Mouse (Mus musculus): ENCODE data around the gene Vcp. TPM values are rescaled to one million over a fixed set of nuclear protein-coding genes. Genes with fewer than 3 reads are reported as not detected.
A peak's percentile ranks its signal among the peaks of the same experiment; 100 is the strongest.

Gene Vcp
- total and polyA plus RNA-seq, 3 experiments = 200 to 462 (median 237) TPM

DNA sequence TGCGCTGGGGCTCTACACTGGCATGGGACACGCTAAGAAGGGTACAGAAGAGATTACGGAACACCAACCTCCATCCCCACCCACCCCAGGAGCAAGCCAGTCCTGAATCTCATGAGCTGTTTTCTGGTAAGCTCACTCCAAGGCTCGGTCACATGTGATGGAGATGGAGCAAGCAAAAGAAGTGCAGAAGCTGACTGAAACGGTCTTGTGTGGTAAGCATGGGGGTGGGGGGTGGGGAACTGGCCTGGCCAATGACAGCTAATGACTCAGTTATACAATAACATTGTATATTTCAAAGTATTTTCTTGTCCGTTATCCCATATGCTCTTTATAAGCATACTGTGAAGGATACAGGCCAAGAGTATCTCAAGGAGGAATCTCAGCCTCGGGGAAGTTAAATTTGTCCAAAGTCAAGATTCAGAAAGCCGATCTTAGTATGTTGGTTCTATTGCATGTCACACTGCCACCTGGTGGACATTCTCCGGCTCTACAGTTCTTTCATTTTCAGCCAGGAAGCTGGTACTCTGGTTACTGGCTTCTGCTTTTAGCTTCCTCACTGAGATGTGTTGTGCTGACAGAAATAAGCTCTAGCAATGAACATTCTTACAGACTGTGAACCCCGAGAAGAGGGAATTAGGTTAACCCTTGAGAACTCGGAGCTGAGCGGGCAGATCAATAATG lies 35.1 kb downstream of the Vcp start:
- H3K27me3 ChIP-seq (replicated peaks) = no peaks in the 10 kb centered on the region
- no peaks in the 10 kb centered on the region for H3K9me3 ChIP-seq (replicated peaks; ENCODE audit: low read length)
- peak overlapping the region; percentile 19; the same call in 1 of the 2 replicates for H3K4me2 ChIP-seq (ENCODE audit: insufficient read depth, low read depth, poor library complexity, severe bottlenecking)
- dilution Hi-C loops (cut with MboI; ENCODE audit: extremely low pct_ligation_motif_present, extremely low pct_unique_long_range_greater_than_20kb, low sequenced_read_pairs) = no loop called here
- H3K79me2 ChIP-seq (replicated peaks; ENCODE audit: control insufficient read depth, extremely low read depth, insufficient read depth, poor library complexity, severe bottlenecking) = no peaks in the 10 kb centered on the region
- peaks cover 0 to 12% of the 10 kb centered on the region in 2 experiments for H3K36me3 ChIP-seq (replicated peaks in 1 of 2; ENCODE audit: control insufficient read depth in 1 of 2, insufficient read depth in 1 of 2, low read length in 1 of 2)
- in situ Hi-C loops (cut with MboI; ENCODE audit: low pct_ligation_motif_present, low pct_unique_long_range_greater_than_20kb, low sequenced_read_pairs) = no loop called here
- peak; percentile 87 for DNase-seq (ENCODE audit: extremely low read depth)
- no peak overlapping the region for H3K4me3 ChIP-seq (replicated peaks in 1 of 3; ENCODE audit: low read depth in 2 of 3, low read length in 2 of 3, poor library complexity in 1 of 3)
- no peak overlapping the region for H3K9ac ChIP-seq (ENCODE audit: insufficient read depth, low read depth)
- no peak overlapping the region for H3K27ac ChIP-seq (ENCODE audit: insufficient read depth, low read depth)
- TF ChIP-seq BHLHE40 (IDR thresholded peaks at IDR 0.05; ENCODE audit: low read depth, low read length) = no peak
- peak; percentile 73 for TF ChIP-seq SMC3 (IDR thresholded peaks at IDR 0.05; ENCODE audit: low read depth, low read length)
- TF ChIP-seq E2F4 (IDR thresholded peaks at IDR 0.05; ENCODE audit: insufficient replicate concordance, low read depth, low read length) = 0 out of 2 replicates have a peak, but pooled peaks have one; percentile 44
- TF ChIP-seq ELF1 (IDR thresholded peaks at IDR 0.05; ENCODE audit: low read depth, low read length) = peak; percentile 56; the same call in 1 of the 2 replicates
- TF ChIP-seq MXI1 (IDR thresholded peaks at IDR 0.05; ENCODE audit: low read depth, low read length) = no peak
- TF ChIP-seq CTCF (conservative IDR thresholded peaks at IDR 0.05 in 1 of 2, IDR thresholded peaks at IDR 0.05 in 1 of 2; ENCODE audit: low read depth in 2 of 2, low read length in 2 of 2) = peak; percentile 86 to 88
- TF ChIP-seq IRF4 (IDR thresholded peaks at IDR 0.05; ENCODE audit: low read depth, low read length) = no peak
- TF ChIP-seq CHD2 (IDR thresholded peaks at IDR 0.05; ENCODE audit: low read length) = 0 out of 2 replicates have a peak, but pooled peaks have one; percentile 5
- TF ChIP-seq MYC (IDR thresholded peaks at IDR 0.05; ENCODE audit: low read depth, low read length) = 0 out of 2 replicates have a peak, but pooled peaks have one; percentile 38
- no peak for TF ChIP-seq HCFC1 (IDR thresholded peaks at IDR 0.05; ENCODE audit: low read depth, low read length)
- peak; percentile 56 for TF ChIP-seq RAD21 (IDR thresholded peaks at IDR 0.05; ENCODE audit: low read depth, low read length)
- TF ChIP-seq ZC3H11A (IDR thresholded peaks at IDR 0.05; ENCODE audit: low read depth, low read length) = no peak
- H3K4me1 ChIP-seq (ENCODE audit: control insufficient read depth in 1 of 2, insufficient read depth in 2 of 2) = peaks cover 8 to 18% of the 10 kb centered on the region in 2 experiments

DNA sequence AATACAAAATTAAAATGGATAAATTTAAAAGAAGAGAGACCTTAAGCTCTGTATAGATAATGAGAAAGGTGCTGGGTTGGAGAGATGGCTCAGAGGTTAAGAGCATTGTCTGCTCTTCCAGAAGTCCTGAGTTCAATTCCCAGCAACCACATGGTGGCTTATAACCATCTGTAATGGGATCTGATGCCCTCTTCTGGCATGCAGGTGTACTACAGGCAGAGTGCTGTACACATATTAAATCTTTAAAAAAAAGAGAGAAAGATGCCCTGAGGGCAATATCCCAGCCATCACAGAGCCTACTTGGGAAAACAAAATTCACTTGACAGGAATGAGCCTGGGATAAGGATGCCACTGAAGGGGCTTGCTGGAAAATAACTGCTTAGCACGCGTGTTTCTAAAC lies 36.8 kb downstream of the Vcp start:
- H3K27ac ChIP-seq (ENCODE audit: insufficient read depth, low read depth) = no peak overlapping the region
- H3K4me1 ChIP-seq (ENCODE audit: control insufficient read depth in 1 of 2, insufficient read depth in 2 of 2) = peaks cover 8 to 18% of the 10 kb centered on the region in 2 experiments
- H3K79me2 ChIP-seq (replicated peaks; ENCODE audit: control insufficient read depth, extremely low read depth, insufficient read depth, poor library complexity, severe bottlenecking) = no peaks in the 10 kb centered on the region
- H3K4me2 ChIP-seq (ENCODE audit: insufficient read depth, low read depth, poor library complexity, severe bottlenecking) = no peak overlapping the region
- dilution Hi-C loops (cut with MboI; ENCODE audit: extremely low pct_ligation_motif_present, extremely low pct_unique_long_range_greater_than_20kb, low sequenced_read_pairs) = no loop called here
- no peaks in the 10 kb centered on the region for H3K27me3 ChIP-seq (replicated peaks)
- H3K36me3 ChIP-seq (replicated peaks in 1 of 2; ENCODE audit: control insufficient read depth in 1 of 2, insufficient read depth in 1 of 2, low read length in 1 of 2) = peaks cover 0 to 14% of the 10 kb centered on the region in 2 experiments
- TF ChIP-seq MYC (IDR thresholded peaks at IDR 0.05; ENCODE audit: low read depth, low read length) (no peak), CTCF (conservative IDR thresholded peaks at IDR 0.05 in 1 of 2, IDR thresholded peaks at IDR 0.05 in 1 of 2; ENCODE audit: low read depth in 2 of 2, low read length in 2 of 2) (peak; percentile 38 to 47; a peak in 3 of 4 replicates)
- H3K9me3 ChIP-seq (replicated peaks; ENCODE audit: low read length) = no peaks in the 10 kb centered on the region
- in situ Hi-C loops (cut with MboI; ENCODE audit: low pct_ligation_motif_present, low pct_unique_long_range_greater_than_20kb, low sequenced_read_pairs) = loop anchor here (5.0 kb wide), 1 partner anchor 91 kb away; the partner anchor contains the start of gene Fam205c
- no peak for DNase-seq (ENCODE audit: extremely low read depth)
- no peak overlapping the region for H3K4me3 ChIP-seq (replicated peaks in 1 of 3; ENCODE audit: low read depth in 2 of 3, low read length in 2 of 3, poor library complexity in 1 of 3)
- H3K9ac ChIP-seq (ENCODE audit: insufficient read depth, low read depth) = no peak overlapping the region
